Mouse (Mus musculus) heart, adult 9 months (tissue): Measurements from ENCODE around the gene Gm36210.

Experiments
- DNase-seq, 2 experiments: peaks; one replicate each; pipeline ENCODE4 v3.0.0; 2022; ENCODE audit warnings: low spot score in 2 of 2

Gm36210 gene

DNA sequence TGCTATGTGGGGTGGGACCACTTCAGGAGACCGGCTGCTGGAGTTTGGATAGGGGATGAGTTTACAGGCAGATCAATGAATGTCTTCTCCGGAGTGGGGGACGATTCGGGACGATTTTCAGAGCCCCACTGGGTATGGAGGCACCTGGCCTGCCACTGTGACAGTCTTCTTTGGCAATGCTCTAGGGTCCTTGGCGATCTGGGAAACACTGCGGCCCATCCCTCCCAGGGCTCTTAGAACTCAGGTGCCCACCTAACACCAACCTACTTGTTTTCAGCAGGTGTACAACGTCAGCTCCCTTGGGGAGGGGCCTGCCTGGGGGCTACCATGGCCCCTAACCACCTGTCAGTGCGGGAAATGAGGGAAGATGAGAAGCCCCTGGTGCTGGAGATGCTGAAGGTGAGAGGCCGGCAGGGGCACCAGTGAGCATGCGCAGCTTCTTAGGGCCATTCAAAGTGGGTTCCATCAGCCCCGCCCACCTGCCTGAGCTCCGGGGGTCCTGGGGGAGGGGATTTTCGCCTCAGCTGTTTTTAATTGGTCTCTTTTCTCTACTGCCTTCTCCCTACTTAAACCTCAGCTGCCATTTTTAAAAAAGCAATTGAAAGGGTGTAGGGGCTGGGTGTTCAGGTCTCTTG lies 16.7 kb upstream of the Gm36210 start:
- no peak for DNase-seq

DNA sequence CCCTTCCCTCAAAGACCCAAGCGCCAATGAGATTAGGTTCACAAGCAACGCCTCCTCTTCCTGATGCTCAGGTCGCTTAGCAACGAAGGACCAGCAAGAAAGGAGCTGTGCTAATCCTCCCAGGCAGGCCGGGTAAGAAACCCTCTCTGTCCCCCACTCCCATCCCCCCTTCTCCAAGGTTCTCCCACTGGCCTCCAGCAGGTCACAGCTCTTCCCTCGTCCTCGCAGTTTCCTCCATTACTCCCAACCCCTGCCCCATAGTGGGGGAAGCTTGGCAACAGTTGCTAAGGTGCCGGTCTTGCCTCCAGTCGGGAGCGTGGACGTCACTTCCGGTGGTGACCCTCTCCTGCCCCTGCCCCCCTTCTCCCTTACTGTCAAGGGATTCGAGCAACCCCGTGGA lies 16.2 kb upstream of the Gm36210 start:
- peak; percentile 65 to 74 for DNase-seq

DNA sequence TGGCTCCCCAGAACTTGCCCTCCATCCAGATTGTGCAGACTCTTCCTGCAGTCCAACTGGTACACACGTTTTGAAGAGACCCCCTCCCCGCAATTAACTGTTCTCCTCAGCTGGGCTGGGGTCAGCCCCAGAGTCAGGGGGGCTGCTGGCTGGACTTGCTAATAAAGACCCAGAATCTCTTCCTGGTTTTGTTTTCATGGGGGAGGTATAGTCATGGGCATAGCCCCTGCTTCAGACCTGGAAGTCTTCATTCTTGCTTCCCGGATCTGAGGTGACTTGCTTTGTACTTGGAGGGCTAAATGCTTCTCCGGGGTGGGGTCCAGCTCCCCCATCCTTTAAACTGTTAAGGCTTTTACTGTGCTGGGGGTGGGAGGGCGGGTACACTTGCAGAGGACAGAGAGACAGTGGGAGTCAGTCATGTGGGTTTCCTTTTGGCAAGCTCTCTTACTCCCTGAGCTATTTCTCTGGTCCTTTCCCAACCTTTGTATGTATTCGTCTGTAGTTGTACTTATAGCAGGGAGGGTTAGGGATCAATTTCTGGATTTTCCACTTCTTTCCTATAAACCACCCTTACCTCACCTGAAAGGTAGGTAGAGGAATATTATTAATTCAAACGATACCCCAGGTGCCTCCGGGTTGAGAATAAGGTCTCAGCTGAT lies 15.6 kb upstream of the Gm36210 start, which contains the start of gene Nat14:
Gene Nat14 (plus strand): TSS at position 205 of the 659 bp plus-strand sequence.
- no peak for DNase-seq

DNA sequence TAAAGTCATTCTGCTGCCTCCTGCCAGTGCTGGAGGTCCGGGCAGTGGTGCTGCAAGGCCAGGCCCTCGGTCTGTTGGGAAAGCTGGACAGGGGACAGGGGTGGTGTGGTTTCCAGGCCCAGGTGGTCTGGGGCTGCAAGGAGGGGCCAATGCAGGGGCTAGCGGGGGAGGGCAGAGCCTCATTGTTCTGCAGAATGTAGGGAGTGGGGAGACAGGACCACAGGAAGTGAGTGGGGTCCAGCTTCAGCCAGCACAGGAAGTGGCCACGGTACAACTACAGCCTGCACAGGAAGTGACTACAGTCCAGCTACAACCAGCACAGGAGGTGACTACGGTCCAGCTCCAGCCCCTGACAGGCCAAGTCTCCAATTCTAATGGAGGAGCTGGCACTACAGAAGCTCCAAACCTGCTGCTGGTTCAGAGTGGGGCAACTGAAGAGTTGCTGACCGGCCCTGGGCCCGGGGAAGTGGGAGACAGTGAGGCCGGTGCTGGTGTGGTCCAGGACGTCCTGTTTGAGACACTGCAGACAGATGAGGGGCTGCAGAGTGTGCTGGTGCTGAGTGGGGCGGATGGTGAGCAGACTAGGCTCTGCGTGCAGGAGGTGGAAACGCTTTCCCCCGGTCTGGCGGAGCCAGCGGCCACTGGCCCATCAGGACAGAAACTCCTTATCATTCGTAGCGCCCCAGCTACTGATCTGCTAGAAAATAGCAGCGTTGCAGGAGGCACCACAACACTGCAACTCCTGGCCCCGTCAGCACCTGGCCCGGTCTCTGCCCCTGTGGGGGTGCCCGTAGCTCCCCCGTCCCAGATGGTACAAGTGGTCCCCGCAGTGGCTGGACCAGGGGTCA lies 14.9 kb upstream of the Gm36210 start:
- DNase-seq, result no peak

DNA sequence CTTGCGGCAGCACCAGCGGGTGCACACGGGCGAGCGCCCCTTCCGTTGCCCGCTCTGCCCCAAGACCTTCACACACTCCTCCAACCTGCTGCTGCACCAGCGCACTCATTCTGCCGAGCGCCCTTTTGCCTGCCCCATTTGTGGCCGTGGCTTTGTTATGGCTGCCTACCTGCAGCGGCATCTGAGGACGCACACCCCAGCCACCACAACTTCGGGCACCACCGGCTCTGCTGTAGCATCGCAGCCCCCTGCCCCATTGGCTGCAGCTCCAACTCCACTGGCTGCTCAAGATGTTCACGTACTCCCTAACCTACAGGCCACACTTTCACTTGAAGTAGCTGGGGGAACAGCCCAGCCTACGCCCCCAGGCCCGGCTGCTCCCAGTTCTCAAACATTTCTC lies 14.2 kb upstream of the Gm36210 start:
- no peak for DNase-seq

DNA sequence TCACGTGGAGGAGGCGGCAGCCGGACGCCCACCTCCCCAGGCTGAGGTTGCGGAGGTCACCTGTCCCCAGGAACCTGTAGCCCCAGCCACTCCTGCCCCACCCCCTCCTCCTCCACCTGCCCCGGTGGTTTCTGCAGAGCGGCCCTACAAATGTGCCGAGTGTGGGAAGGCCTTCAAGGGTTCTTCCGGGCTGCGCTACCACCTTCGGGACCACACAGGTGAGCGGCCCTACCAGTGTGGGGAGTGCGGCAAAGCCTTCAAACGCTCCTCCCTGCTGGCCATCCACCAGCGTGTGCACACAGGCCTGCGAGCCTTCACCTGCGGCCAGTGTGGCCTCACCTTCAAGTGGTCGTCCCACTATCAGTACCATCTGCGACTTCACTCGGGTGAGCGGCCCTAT lies 13.7 kb upstream of the Gm36210 start:
- no peak for DNase-seq

DNA sequence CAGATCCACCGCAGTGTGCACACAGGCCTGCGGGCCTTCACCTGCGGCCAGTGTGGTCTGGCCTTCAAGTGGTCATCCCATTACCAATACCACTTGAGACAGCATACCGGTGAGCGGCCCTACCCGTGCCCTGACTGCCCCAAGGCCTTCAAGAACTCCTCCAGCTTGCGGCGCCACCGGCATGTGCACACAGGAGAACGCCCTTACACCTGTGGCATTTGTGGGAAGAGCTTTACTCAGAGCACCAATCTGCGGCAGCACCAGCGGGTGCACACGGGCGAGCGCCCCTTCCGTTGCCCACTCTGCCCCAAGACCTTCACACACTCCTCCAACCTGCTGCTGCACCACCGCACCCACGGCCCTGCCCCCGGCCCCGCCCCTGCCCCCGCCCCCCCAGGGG lies 12.8 kb upstream of the Gm36210 start:
- no peak for DNase-seq

DNA sequence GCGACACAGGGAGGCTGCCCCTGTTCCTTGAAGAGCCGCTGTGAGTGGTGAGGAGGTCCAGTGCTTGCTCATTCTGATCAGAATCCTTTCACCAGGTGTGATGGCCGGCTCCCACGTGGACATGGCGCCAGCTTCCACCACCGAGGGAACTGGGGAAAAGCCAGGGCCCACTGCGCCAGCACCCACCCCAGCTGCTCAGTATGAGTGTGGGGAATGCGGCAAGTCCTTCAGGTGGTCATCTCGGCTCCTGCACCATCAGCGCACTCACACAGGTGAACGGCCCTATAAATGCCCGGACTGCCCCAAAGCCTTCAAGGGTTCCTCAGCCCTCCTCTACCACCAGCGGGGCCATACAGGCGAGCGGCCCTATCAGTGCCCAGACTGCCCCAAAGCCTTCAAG lies 12.4 kb upstream of the Gm36210 start:
- no peak for DNase-seq

DNA sequence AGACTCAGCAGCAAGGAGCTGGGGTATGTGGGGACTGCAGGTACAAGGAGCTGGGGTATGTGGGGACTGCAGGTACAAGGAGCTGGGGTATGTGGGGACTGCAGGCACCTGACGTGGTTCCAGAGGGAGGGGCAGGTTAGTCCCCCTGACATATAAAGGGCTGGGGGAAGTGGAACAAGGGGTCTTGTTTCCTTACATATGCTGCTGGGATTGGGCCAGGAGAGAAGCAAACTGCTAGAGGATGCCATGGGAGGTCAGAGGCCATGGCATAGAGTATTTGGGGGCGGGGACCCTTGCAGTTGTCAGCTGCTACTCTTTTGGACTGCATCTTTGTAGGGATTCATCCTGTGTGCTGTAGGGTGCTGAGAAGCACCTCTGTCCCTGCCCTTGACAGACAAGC lies 11.2 kb upstream of the Gm36210 start:
- no peak for DNase-seq

DNA sequence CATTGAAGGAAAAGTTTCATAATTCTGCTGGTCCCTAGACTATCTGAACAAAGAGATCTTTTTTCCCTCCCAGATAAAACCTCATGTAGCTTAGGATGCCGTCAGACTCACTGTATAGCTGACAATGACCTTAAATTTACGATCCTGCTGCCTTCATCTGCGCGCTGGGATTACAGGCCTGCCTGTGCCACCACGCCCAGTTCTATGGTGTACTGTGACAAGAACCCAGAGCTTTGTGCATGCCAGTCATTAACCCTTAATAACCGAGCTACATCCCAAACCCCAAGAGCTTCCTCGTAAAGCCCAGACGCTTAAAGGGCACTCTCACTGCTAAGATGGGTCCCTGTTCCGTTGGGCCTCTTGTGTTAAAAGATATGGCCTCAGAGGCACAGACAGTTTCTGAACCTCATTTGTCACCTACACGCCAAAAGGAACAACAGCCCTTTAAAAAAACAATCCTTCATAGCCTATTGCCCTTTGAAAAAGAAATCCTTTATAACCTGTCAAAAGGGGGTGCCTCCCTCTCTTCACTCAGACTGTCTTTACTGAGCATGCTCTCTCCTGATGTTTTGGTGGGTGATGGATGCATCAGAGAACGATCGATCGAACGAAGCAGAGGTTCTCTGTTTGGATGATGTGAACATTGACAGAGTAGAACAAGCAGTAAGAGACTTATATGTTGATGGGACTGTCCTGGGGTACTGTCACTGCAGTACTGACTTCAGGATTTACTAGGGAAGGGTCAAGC lies 9.5 kb upstream of the Gm36210 start:
- DNase-seq, result peak in 1 of 2 experiments; percentile 35

DNA sequence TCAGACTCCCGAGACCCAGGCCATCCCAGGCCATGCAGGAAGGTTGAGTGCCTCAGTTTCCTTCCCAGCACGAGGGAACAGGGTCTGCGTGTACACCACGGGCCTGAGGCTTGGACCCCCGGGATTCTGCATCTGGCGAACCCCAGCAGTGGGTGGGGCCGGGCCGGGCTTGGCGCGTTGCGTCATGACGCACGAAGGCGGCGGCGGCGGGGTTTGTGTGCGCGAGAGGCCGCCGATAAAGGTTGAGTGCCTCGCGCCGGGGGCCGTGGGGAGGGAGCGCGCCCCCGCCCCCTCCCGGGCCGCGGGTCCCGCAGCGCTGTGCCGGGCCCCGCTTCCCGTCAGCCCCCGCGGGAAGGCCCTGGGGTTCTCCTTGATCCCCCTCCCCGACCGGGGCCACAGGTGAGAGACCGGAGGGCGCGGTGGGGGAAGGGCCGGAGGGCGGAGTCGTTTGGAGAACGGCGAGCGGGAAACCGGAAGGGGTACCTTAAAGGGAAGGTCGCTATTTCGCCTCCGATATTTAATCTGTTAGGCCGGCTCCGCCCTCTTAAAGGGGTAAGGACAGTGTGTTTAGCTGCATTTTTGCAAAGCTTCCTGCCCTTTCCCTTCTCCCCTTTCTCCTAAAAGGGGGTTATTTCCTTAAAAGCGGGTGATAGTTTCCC lies 8.8 kb upstream of the Gm36210 start, which contains the start of gene Zfp628:
Gene Zfp628 (plus strand): TSS at position 211 of the 659 bp plus-strand sequence.
- peak; percentile 92 to 94 for DNase-seq

DNA sequence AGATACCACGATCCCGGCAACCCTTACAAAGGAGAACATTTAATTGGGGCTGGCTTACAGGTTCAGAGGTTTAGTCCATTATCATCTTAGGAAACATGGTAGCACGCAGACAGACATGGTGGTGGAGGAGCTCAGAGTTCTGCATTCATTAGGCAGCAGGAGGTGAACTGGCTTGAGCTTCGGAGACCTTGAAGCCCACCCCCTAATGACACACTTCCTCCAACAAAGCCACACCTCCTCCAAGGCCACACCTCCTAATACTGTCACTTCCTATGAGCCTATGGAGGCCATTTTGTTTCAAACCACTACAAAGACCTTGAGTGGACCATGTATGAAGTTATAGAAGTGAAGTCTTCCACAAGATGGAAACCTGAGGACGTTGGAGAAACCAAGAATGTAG lies 5.9 kb upstream of the Gm36210 start:
- no peak for DNase-seq

DNA sequence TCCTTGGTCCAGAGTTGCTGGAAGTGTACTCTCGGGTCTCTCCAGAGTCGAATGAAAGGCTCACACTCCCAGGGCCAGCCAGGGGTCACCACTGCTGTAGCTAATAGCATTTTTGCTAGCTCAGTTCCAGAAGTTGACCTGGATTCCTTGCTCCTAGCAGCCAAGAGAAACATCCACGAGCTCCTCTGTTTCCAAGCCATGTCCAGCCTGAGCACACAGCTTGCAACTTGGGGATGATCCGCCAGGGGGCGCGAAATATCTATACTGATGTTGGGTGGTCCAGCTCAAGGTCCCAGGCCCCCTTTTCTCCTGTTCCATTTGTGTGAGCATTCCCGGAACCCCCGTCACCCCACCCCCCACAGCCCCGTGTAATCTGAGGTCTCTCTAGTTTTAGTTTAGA lies 5.2 kb upstream of the Gm36210 start:
- DNase-seq, result peak in 1 of 2 experiments; percentile 35

DNA sequence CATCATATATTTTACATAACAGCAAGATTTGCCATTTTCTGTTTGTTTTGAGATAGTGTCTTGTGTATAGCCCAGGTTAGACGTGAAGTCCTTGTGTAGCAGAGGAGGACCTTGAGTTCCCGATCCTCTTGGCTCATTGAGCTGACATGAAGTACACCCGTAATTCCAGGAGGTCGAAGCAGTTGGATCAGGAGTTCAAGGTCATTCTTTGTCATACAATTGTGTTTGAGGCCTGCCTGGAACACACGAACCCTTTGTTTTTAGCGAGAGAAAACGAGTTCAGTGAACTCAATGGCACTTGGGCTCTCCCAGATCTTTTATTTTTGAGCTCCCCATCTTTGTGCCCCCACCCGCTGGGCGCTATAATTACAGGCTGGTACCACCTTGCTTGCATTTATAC lies 3.9 kb downstream of the Gm36210 start:
- DNase-seq, result no peak

DNA sequence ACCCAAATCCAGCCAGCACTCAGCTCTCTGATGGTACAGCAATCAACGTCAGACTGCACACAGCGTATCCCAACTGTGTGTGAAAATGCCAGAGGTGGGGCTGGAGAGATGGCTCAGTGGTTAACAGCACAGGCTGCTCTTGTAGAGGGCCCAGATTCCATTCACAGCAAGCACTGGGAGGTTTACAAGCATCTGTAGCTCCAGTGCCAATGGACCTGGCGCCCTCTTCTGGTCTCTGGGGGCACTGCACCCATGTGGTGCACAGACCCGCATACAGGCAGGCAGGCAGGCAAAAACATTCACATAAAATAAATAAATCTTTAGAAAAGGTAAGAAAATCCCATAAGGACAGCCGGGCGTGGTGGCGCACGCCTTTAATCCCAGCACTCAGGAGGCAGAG lies 5.1 kb downstream of the Gm36210 start:
- no peak for DNase-seq

DNA sequence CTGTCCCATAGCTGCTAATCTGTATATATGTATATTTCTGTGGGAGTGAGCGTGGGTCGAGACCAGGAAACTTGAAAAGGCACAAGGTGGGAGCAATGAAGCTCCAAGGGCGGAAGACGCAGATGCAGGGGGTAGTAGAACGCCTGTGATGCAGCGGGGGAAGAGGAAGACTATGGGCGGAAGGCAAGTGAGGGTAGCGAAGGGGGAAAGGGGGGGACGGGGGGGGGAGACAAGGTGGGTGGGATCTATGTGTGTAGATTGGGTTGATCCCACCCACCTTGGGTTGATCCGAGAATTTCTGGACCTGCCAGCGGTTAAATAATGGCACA lies 5.8 kb downstream of the Gm36210 start:
- DNase-seq, result no peak

DNA sequence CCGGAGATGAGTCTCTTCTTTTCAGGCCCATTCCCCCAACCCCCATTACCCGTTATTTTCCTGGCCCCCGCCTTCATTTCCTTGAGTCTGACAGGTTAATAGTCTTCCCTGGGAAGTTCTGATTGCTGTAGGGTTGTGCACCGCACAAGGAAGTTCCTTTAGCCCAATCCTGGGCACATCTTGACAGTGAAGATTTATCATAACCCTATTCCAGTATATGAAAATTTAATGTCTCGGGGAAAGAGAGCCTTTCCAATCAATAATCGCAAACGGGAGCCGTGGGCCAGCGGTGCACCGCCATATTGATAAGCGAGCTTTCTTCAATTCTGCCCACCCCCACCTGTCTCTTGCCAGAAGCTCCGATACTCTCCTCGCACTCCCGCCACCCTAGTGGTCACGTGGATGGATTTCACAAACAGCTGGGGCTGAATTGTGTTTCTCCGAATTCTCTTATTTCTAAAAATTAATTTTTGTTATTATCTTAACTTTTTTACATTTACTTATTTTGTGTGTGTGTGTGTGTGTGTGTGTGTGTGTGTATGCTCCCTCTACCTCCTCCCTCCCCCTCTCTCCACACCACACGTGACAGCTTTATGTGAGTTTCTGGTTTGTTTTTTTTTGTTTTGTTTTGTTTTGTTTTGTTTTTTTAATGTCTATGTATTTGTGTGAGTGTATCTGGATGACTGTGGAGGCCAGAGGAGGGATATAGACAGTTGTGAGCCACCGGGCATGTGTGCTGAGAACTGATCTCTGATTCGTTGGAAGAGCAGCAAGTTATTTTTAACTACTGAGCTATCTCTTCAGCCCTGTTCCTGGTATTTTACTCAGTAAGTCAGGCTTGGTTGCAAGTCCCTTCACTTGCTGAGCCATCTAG lies 6.4 kb downstream of the Gm36210 start:
- peak in 1 of 2 experiments; percentile 45 for DNase-seq

DNA sequence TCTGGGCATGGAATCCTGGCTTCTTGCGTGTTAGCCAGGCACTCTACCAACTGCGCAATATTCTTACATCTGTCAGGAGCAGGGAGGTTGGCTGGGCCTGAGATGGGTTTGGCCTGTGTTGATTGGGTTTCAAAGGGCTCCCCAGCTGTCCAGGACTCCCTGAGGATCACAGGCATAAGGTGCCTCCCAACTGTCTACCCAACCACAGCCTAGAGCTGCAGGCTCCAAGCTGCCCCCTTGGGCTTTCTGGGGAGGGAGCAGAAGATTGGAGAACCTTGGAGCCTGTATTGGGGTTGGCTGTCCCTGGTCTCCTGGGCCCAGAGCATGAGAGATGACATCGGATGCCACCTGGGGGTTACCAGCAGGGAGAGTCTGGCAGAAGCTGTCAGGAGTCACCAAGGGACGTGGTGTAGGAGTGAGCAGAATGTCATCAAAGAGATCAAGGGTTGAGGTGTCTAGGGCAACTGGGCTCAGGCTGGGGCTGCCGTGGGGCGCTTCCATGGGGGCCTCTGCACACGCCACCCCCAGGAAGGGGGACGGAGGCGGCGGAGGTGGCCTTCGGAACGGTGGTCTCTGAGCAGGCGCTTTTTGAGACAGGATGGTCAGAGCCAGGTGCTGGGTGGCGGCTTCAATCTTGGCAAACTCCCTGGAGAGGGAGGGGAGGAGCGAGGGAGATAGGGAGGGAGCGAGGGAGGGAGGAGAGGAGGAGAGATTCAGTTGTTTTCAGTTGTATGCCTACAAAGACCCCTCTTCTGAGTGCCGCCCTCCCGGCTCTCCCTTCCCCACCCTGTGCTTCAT lies 7.3 kb downstream of the Gm36210 start:
- DNase-seq, result no peak

DNA sequence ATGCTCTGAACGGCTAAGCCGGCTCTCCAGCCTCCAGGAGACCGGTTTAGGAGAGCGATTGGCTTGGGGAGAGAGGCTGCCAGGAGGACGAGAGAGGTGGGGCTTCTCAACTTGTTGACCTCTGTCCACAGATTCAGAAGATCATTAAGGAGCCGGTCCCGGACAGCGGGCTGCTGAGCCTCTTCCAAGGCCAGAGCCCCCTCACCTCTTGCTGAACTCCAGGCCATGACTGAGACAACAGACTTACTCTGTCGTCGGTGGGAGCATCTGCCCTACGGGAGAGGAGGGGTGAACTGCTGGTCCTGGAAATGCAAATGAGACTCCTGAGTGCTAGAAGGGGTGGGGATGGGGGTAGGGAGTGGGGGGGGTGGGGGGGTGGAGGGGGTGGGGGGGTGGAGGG lies 11.1 kb downstream of the Gm36210 start:
- DNase-seq, result no peak

DNA sequence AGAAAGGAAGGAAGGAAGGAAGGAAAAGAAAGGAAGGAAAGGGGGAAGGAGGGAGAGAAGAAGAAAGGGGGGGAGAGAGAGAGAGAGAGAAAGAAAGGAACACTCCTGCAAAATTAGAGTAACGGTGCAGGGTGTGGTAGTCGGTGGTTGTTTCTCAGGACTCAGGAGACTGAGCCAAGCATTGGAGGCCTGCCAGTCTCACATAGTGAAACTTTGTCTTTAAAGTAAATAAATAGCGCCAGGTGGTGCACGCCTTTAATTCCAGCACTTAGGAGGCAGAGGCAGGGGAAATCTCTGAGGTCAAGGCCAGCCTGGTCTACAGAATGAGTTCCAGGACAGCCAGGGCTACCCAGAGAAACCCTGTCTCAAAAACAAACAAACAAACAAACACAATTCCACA lies 19.6 kb downstream of the Gm36210 start:
- DNase-seq, result no peak
